Mouse (Mus musculus): ENCODE results near the gene H2-DMa. TPM values are rescaled to one million over a fixed set of nuclear protein-coding genes. Genes with fewer than 3 reads are reported as not detected.
A peak's percentile ranks its signal among the peaks of the same experiment; 100 is the strongest.

Gene H2-DMa
- polyA plus RNA-seq, 1 experiment from 2014 or later, result 15.2 TPM

DNA sequence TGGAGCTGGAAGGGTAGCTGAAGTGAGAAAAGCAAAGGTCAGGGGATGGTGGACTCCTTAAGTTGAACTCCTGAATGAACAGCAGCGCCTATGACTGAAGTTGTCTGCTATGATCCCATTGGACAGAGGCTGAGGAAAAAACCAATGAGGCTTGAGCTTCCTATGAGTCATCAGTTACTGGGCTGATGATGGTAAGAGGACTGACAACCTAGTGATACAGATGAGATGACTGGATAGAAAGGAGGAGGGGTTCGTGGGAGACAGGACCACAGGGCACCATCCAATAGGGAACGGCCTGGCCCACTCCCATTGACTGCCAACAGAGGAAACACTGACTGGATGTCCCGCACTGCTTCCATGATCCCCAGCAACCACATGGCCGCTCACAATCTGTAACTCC lies 39.7 kb upstream of the H2-DMa start:
- Histone ChIP-seq H3K4me2 (replicated peaks; ENCODE audit: low read depth) (no peak overlapping the region), H3K9me3 (ENCODE audit: control insufficient read depth) (no peaks in the 10 kb centered on the region), H3K9ac (ENCODE audit: low read depth, low read length) (no peak overlapping the region), H3K4me1 (replicated peaks; ENCODE audit: control insufficient read depth, insufficient read depth, low read length) (no peaks in the 10 kb centered on the region), H3K36me3 (ENCODE audit: control insufficient read depth, insufficient read depth) (no peaks in the 10 kb centered on the region), H3K27me3 (replicated peaks; ENCODE audit: control insufficient read depth, insufficient read depth, low read length) (peaks cover 24% of the 10 kb centered on the region), H3K27ac (ENCODE audit: low read depth, low read length) (no peak overlapping the region), H3K4me3 (ENCODE audit: low read depth, low read length) (no peak overlapping the region)
- TF ChIP-seq CTCF (IDR thresholded peaks at IDR 0.05; ENCODE audit: low read depth), result no peak
- peak; percentile 69 for ATAC-seq
- 25% methylated on average over 5 of the region's 5 CpGs for WGBS

DNA sequence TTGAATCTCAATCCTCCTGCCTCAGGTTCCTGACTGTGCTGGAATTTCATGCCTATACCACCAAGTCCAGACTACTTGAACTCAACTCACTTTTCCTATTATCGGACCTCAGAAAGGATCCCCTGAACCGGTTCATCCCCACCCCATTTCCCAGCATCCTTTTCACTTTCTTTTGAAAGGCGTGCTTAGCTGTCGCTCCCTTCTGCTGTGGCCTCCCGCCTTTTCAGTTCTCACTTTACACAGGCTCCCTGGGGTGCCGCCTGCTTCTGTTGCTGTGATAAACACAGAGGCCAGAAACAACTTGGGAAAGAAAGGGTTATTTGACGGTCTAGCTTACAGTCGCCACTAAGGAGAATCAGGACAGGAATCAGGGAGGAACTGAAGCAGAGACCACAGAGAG lies 36.2 kb upstream of the H2-DMa start:
- Histone ChIP-seq H3K4me3 (ENCODE audit: low read depth, low read length) (no peak overlapping the region), H3K4me2 (replicated peaks; ENCODE audit: low read depth) (no peak overlapping the region), H3K27ac (ENCODE audit: low read depth, low read length) (no peak overlapping the region), H3K9ac (ENCODE audit: low read depth, low read length) (no peak overlapping the region), H3K4me1 (replicated peaks; ENCODE audit: control insufficient read depth, insufficient read depth, low read length) (no peaks in the 10 kb centered on the region), H3K36me3 (ENCODE audit: control insufficient read depth, insufficient read depth) (no peaks in the 10 kb centered on the region), H3K27me3 (replicated peaks; ENCODE audit: control insufficient read depth, insufficient read depth, low read length) (no peaks in the 10 kb centered on the region), H3K9me3 (ENCODE audit: control insufficient read depth) (no peaks in the 10 kb centered on the region)
- WGBS, result 10% methylated on average over 8 of the region's 8 CpGs
- ATAC-seq, result no peak
- no peak for TF ChIP-seq CTCF (IDR thresholded peaks at IDR 0.05; ENCODE audit: low read depth)

DNA sequence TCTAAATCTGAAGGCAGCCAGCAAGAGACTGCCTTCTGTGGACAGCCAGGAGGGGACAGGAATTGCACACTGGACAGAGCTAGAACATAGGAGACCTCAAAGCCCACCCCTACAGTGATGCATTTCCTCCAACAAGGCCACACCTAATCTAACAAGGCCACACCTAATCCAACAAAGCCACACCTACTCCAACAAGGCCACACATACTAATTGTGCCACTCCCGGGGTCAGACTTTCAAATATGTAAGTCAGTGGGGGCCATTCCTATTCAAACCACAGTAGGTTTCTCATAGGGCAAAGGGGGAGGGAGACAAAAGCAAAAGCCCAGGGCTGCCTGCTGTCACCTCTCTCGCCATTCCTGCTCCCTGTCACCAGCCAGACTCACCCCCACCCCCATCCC lies 32.0 kb upstream of the H2-DMa start:
- TF ChIP-seq CTCF (IDR thresholded peaks at IDR 0.05; ENCODE audit: low read depth), result no peak

DNA sequence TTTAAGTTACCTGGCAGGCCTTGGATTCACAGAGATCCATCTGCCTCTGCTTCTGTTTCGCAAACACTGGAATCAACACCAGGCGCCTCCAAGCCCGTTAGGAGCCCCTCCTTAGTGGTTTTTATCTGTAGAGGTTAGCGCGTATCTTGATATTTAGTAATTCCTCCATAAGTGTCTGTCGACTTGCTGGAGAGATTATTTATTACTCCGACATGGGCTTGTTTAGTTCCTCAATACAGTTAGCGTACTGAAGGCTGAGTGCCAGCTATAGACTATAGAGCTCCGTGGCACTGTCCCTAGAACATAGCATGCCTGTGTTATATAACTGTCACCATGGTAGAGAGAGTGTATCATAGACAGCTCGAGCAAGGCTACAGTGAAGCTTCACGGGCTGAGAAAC lies 31.2 kb upstream of the H2-DMa start:
- ATAC-seq, result no peak
- Histone ChIP-seq H3K36me3 (ENCODE audit: control insufficient read depth, insufficient read depth) (no peaks in the 10 kb centered on the region), H3K4me2 (replicated peaks; ENCODE audit: low read depth) (no peak overlapping the region), H3K9ac (ENCODE audit: low read depth, low read length) (no peak overlapping the region), H3K4me1 (replicated peaks; ENCODE audit: control insufficient read depth, insufficient read depth, low read length) (no peaks in the 10 kb centered on the region), H3K27me3 (replicated peaks; ENCODE audit: control insufficient read depth, insufficient read depth, low read length) (no peaks in the 10 kb centered on the region), H3K9me3 (ENCODE audit: control insufficient read depth) (no peaks in the 10 kb centered on the region), H3K27ac (ENCODE audit: low read depth, low read length) (no peak overlapping the region), H3K4me3 (ENCODE audit: low read depth, low read length) (no peak overlapping the region)
- no peak for TF ChIP-seq CTCF (IDR thresholded peaks at IDR 0.05; ENCODE audit: low read depth)
- 61% methylated on average over 11 of the region's 11 CpGs for WGBS

More for the DNA sequence above, 32.0 kb upstream of the H2-DMa start:
- Histone ChIP-seq H3K4me1 (replicated peaks; ENCODE audit: control insufficient read depth, insufficient read depth, low read length) (no peaks in the 10 kb centered on the region), H3K4me2 (replicated peaks; ENCODE audit: low read depth) (no peak overlapping the region), H3K9ac (ENCODE audit: low read depth, low read length) (no peak overlapping the region), H3K27me3 (replicated peaks; ENCODE audit: control insufficient read depth, insufficient read depth, low read length) (no peaks in the 10 kb centered on the region), H3K4me3 (ENCODE audit: low read depth, low read length) (no peak overlapping the region), H3K27ac (ENCODE audit: low read depth, low read length) (no peak overlapping the region), H3K9me3 (ENCODE audit: control insufficient read depth) (no peaks in the 10 kb centered on the region), H3K36me3 (ENCODE audit: control insufficient read depth, insufficient read depth) (no peaks in the 10 kb centered on the region)
- ATAC-seq, result no peak
- WGBS, result 59% methylated on average over 2 of the region's 2 CpGs

DNA sequence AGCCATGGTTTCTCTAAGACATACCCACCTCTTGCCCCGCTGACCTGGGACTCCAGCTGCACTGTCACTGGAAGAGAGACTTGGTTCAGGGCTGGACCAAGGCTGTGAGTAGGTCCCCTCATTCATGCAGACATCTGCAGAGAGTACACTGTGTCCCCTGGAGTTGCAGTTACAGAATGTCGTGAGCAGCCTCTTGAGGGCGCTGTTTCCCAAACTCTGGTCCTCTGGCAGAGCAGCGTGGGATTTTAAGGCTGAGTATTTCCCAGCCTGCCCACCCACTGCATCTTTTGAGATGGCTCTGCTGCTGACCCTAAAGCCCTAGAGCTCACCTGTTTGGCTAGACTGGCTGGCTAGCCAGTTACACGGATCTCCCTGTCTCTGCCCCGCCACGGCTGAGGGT lies 28.4 kb upstream of the H2-DMa start:
- Histone ChIP-seq H3K4me3 (ENCODE audit: low read depth, low read length) (no peak overlapping the region), H3K9me3 (ENCODE audit: control insufficient read depth) (no peaks in the 10 kb centered on the region), H3K27me3 (replicated peaks; ENCODE audit: control insufficient read depth, insufficient read depth, low read length) (no peaks in the 10 kb centered on the region), H3K36me3 (ENCODE audit: control insufficient read depth, insufficient read depth) (no peaks in the 10 kb centered on the region), H3K4me1 (replicated peaks; ENCODE audit: control insufficient read depth, insufficient read depth, low read length) (no peaks in the 10 kb centered on the region), H3K4me2 (replicated peaks; ENCODE audit: low read depth) (no peak overlapping the region), H3K27ac (ENCODE audit: low read depth, low read length) (no peak overlapping the region), H3K9ac (ENCODE audit: low read depth, low read length) (no peak overlapping the region)
- peak; percentile 63 for TF ChIP-seq CTCF (IDR thresholded peaks at IDR 0.05; ENCODE audit: low read depth)
- no peak for ATAC-seq
- WGBS, result 60% methylated on average over 7 of the region's 7 CpGs

DNA sequence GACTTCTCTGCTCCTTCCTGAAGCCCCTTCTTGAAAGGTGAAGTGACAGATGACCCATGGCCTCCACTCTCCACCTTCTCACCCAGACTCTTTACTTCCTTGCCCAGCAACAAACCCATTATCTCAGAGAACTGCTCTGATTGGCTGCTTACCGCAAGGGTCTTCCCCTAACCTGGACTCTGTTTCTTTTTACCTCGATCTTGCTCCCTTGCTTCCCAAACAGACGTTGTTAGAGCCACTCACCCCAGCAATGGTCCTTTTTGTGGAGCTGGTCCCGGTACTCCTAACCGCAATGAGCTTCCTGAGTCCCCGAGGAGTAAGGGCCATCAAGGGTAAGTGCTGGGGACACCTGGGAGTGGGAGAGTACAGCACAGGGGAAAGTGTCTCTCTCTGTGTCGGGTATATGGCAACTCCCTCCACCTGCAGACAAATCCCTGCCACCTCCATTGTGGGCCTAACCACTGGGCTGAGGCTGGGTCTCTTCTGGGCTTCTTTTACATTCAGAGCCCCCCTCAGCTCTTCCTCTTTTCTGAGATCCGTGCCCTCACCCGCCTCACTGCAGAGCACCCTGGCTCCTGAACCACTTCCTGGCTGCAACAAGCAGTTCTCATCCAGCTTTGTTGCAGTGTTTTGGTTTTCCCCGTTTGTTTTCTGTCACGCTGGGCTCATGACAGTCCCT lies 27.0 kb upstream of the H2-DMa start, which contains the start of gene H2-Oa:
TSS of gene H2-Oa (plus strand) at position 144 of the 679 bp plus-strand sequence.
- Histone ChIP-seq H3K9ac (ENCODE audit: low read depth, low read length) (no peak within 1 kb of the TSS), H3K4me2 (replicated peaks; ENCODE audit: low read depth) (no peak within 1 kb of the TSS), H3K9me3 (ENCODE audit: control insufficient read depth) (no peaks in the 10 kb centered on the region), H3K4me3 (ENCODE audit: low read depth, low read length) (no peak within 1 kb of the TSS), H3K27me3 (replicated peaks; ENCODE audit: control insufficient read depth, insufficient read depth, low read length) (no peaks in the 10 kb centered on the region), H3K36me3 (ENCODE audit: control insufficient read depth, insufficient read depth) (no peaks in the 10 kb centered on the region), H3K4me1 (replicated peaks; ENCODE audit: control insufficient read depth, insufficient read depth, low read length) (no peaks in the 10 kb centered on the region), H3K27ac (ENCODE audit: low read depth, low read length) (no peak within 1 kb of the TSS)
- no peak for TF ChIP-seq CTCF (IDR thresholded peaks at IDR 0.05; ENCODE audit: low read depth)
- ATAC-seq, result no peak
- 43% methylated on average over 11 of the region's 11 CpGs for WGBS
